Mouse (Mus musculus) limb, embryonic 12.5 days (tissue): ENCODE data around the gene Susd1. TPM values are rescaled to one million over a fixed set of nuclear protein-coding genes. Genes with fewer than 3 reads are reported as not detected.

ENCODE experiments used
- polyA plus RNA-seq: library from polyadenylated mRNA; unstranded; fragments of >200 nt; fragmentation: Nextera tagmentation; extraction: Ambion mirVana; gene quantifications from 2 replicates; pipeline ENCODE4 v1.2.1, GENCODE M21; 2016

Gene Susd1
- polyA plus RNA-seq, 1 experiment from 2014 or later: 1.2 TPM

Other genes with a start within 250 kb of the Susd1 start
- gene Ugcg, start 249.4 kb downstream of the Susd1 start, polyA plus RNA-seq: 14.2 and 15.1 TPM in 2 replicates
- gene Ptbp3, start 110.7 kb upstream of the Susd1 start, polyA plus RNA-seq: 39.9 and 42.1 TPM in 2 replicates
- gene Hsdl2, start 142.9 kb upstream of the Susd1 start, polyA plus RNA-seq: 23.2 and 23.3 TPM in 2 replicates
- 35.2 and 36.3 TPM in 2 replicates for gene E130308A19Rik, start 187.6 kb upstream of the Susd1 start, polyA plus RNA-seq